Comparison of ENCODE assay signal across 9 mouse cellular contexts in the genomic region with DNA sequence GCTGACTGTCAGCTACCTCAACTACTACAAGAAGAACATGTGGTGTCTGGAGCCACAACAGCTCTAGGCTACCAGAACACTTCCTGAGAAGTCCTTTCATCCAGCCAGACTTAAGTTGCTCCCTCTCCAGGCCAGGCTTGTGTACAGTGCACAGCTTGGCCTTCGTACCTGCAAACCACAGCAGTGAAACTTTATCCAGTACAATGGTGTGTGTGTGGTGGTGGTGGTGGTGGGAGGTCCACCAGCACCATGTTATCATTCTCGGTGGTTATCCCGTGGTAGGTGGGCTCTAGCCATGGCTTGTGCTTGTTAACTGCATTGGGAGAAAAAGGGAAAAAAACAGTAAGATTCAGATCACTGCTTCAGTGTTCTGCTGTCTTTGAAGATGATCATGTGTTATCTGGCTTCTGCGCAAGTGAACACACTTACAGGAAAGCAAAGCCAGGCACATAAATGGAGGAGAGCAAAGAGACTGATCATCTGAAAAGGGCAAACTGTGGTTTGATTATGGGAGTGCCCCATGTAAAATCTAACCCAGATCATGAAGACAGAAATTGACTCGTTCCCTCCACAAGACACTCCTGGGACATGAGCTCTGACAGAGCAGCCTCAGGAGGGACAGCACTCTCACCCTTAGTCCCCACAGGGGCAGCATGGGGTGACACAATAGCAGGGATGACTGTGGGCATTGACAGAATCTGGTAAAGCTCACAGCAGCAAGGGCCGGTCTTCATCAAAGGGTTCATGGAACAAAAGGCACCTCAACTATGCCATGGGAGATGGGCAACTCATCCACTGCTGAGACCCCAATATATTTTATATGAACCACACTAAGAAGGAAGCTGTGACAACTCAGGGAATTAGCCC. TPM values are rescaled to one million over a fixed set of nuclear protein-coding genes. Genes with fewer than 3 reads are reported as not detected.
DNase-seq lines count a peak whose midpoint lies in the region; ATAC-seq and TF ChIP-seq lines count a peak whose summit lies in the region.
"Not testable (repeated sequence)": the region's sequence is repeated elsewhere in the genome, so short reads cannot be mapped to it uniquely, and the experiment has no call there.
"Had no signal": no experiment of that assay in that cellular context is flagged by ENCODE, and none has a peak within 500 bp of the region (broad histone marks: within the 10 kb centered on the region; RNA-seq: fewer than 3 reads in every experiment).

No protein-coding gene starts in this region.

- 82% methylated on average over 6 of the region's 6 CpGs for WGBS in forebrain, postnatal 0 days
- WGBS in heart, postnatal 0 days = 66% methylated on average over 6 of the region's 6 CpGs
- 52% methylated on average over 6 of the region's 6 CpGs for WGBS in liver, embryonic 13.5 days (ENCODE audit: insufficient replicate concordance)
- WGBS in midbrain, embryonic 10.5 days = 75% methylated on average over 6 of the region's 6 CpGs

- TF ChIP-seq CTCF in forebrain, postnatal 0 days (IDR thresholded peaks at IDR 0.05; ENCODE audit: low read depth); heart, postnatal 0 days (IDR thresholded peaks at IDR 0.05; ENCODE audit: low read depth): not testable (repeated sequence)

- not testable (repeated sequence) for TF ChIP-seq EP300 in heart, postnatal 0 days (IDR thresholded peaks at IDR 0.05; ENCODE audit: low read depth)

- H3K4me3 ChIP-seq in forebrain, postnatal 0 days (ENCODE audit: low read depth, low read length); heart, postnatal 0 days (ENCODE audit: low read depth, low read length); liver, embryonic 13.5 days (replicated peaks); midbrain, embryonic 10.5 days: not testable (repeated sequence)

- not testable (repeated sequence) for H3K4me1 ChIP-seq in forebrain, postnatal 0 days (ENCODE audit: insufficient read depth); heart, postnatal 0 days (ENCODE audit: control insufficient read depth, insufficient read depth); liver, embryonic 13.5 days (replicated peaks); midbrain, embryonic 10.5 days

- not testable (repeated sequence) for H3K4me2 ChIP-seq in forebrain, postnatal 0 days (ENCODE audit: low read depth); heart, postnatal 0 days (ENCODE audit: low read depth, low read length); liver, embryonic 13.5 days

- peak; percentile 14 for DNase-seq in 3T3-L1 (ENCODE audit: low read depth, low spot score)
- peak; percentile 5 for DNase-seq in embryo, embryonic 10 days (ENCODE audit: low spot score)
- not testable (repeated sequence) for DNase-seq in forebrain, postnatal 0 days; heart, postnatal 0 days (ENCODE audit: low spot score); liver, embryonic 13.5 days
- peak; percentile 8 for DNase-seq in kidney, adult 11 months
- DNase-seq in midbrain, embryonic 10.5 days (ENCODE audit: low spot score) = peak; percentile 19
- peak; percentile 22 for DNase-seq in ovary, adult 18-20 months (ENCODE audit: low spot score)

- H3K9me3 ChIP-seq in forebrain, postnatal 0 days (ENCODE audit: low read length) = peaks cover 57% of the 10 kb centered on the region
- peaks cover 44% of the 10 kb centered on the region for H3K9me3 ChIP-seq in heart, postnatal 0 days (replicated peaks; ENCODE audit: control insufficient read depth, low read length)
- peaks cover 60% of the 10 kb centered on the region for H3K9me3 ChIP-seq in liver, embryonic 13.5 days (replicated peaks)
- H3K9me3 ChIP-seq in midbrain, embryonic 10.5 days (replicated peaks) = peaks cover 74% of the 10 kb centered on the region

- peak; percentile 54; the same call in 1 of the 2 replicates for ATAC-seq in forebrain, postnatal 0 days
- ATAC-seq in heart, postnatal 0 days (ENCODE audit: insufficient read depth, low read depth) = peak; percentile 63
- peak; percentile 70 for ATAC-seq in liver, embryonic 13.5 days (ENCODE audit: low read depth)

- H3K27me3 ChIP-seq in forebrain, postnatal 0 days (ENCODE audit: insufficient read depth, low read length); heart, postnatal 0 days (ENCODE audit: control insufficient read depth, insufficient read depth, low read length); liver, embryonic 13.5 days; midbrain, embryonic 10.5 days (ENCODE audit: low read depth, poor library complexity, severe bottlenecking): not testable (repeated sequence)

- not testable (repeated sequence) for H3K9ac ChIP-seq in forebrain, postnatal 0 days; heart, postnatal 0 days (replicated peaks; ENCODE audit: low read depth, low read length); liver, embryonic 13.5 days

- not testable (repeated sequence) for H3K36me3 ChIP-seq in forebrain, postnatal 0 days (ENCODE audit: insufficient read depth); heart, postnatal 0 days (replicated peaks; ENCODE audit: control insufficient read depth, insufficient read depth, low read length); liver, embryonic 13.5 days; midbrain, embryonic 10.5 days

- not testable (repeated sequence) for H3K27ac ChIP-seq in forebrain, postnatal 0 days (ENCODE audit: low read depth, low read length); heart, postnatal 0 days (ENCODE audit: low read depth); liver, embryonic 13.5 days; midbrain, embryonic 10.5 days (replicated peaks)

RNA-seq across cellular contexts. Expression of a gene that starts 17.8 kb away (rescaled TPM):
- total RNA-seq in forebrain, postnatal 0 days (2014; rRNA removed) = 0.31 TPM in 1 of 2 replicates, not detected in the other
- polyA plus RNA-seq in forebrain, postnatal 0 days (2015; fragmentation: Nextera tagmentation; extraction: Ambion mirVana) = not detected in 2 replicates
- not detected in 2 replicates for total RNA-seq in heart, postnatal 0 days (2014; rRNA removed; ENCODE audit: low replicate concordance)
- 0.20 and 0.21 TPM in 2 replicates for polyA plus RNA-seq in heart, postnatal 0 days (2015; fragmentation: Nextera tagmentation; extraction: Ambion mirVana)
- 0.16 and 0.38 TPM in 2 replicates for polyA plus RNA-seq in liver, embryonic 13.5 days (2015; fragmentation: Nextera tagmentation; extraction: Ambion mirVana)
- polyA plus RNA-seq in midbrain, embryonic 10.5 days (2016; fragmentation: Nextera tagmentation; extraction: Ambion mirVana) = not detected in 2 replicates

RNA-seq across cellular contexts. Expression of a gene that starts 37.8 kb away (rescaled TPM):
- total RNA-seq in forebrain, postnatal 0 days (2014; rRNA removed) = 0.38 TPM in 1 of 2 replicates, not detected in the other
- not detected in 2 replicates for polyA plus RNA-seq in forebrain, postnatal 0 days (2015; fragmentation: Nextera tagmentation; extraction: Ambion mirVana)
- not detected in 2 replicates for total RNA-seq in heart, postnatal 0 days (2014; rRNA removed; ENCODE audit: low replicate concordance)
- polyA plus RNA-seq in heart, postnatal 0 days (2015; fragmentation: Nextera tagmentation; extraction: Ambion mirVana) = not detected in 2 replicates
- polyA plus RNA-seq in liver, embryonic 13.5 days (2015; fragmentation: Nextera tagmentation; extraction: Ambion mirVana) = 0.12 and 0.15 TPM in 2 replicates
- polyA plus RNA-seq in midbrain, embryonic 10.5 days (2016; fragmentation: Nextera tagmentation; extraction: Ambion mirVana) = 0.06 and 0.09 TPM in 2 replicates
- total RNA-seq: heart, adult 8-10 months had no signal
